Mouse (Mus musculus): ENCODE data around the gene Mast4. TPM values are rescaled to one million over a fixed set of nuclear protein-coding genes. Genes with fewer than 3 reads are reported as not detected.

The Mast4 gene
- polyA plus RNA-seq, 1 experiment from 2014 or later = 14.6 TPM

DNA sequence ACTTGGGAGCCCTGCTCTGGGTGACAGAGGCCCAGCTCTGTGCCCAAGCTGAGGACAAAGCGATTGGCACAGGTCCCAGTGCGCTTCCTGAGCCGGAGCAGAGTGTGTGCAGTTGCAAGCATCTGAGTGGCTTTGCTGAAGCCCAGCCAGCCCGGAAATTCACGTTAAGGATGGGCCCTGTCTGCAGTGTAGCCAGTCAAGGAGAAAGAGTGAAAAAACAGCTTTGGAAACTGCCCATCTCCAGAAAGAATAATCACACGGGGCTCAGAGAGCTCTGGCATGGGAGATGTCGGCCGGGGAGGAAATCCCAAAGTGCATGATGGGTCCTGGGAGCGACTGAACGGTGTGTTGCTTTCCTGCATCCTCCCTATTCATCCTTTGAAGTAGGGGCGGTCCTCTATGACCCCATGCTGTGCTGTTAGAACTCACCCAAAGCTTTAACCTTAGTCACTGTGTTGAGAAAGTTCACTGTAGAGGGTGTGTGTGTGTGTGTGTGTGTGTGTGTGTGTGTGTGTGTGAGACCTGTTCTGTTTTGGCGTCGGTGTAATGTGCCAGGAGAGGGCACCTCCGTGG, 635.5 kb downstream of the Mast4 start:
- WGBS = 14% methylated on average over 14 of the region's 14 CpGs
- ATAC-seq (replicated peaks) = peak; percentile 96

DNA sequence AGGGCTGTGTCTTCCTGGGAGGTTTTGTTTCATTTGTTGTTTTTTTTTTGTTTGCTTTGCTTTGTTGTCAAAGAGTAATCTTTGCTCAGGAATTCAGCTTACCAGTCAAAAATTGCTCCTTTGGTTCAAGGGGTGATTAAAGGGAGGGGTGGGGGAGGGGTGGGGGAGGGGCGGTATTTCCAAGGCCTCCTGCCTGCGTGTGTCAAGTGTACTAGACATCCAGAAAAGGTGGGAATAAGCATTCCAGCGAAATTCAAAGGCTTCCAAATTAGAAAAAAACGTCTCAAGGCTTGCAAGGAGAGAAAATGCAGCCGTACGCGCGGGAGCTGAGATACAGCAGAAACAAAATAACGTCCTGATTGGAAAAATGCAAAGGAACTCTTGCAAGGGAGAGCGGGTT, 636.0 kb downstream of the Mast4 start:
- peak overlapping the region; percentile 53 for H3K4me2 ChIP-seq (replicated peaks)
- peak; percentile 37 for ATAC-seq (replicated peaks)
- no peaks in the 10 kb centered on the region for H3K9me3 ChIP-seq
- H3K4me3 ChIP-seq = peak overlapping the region; percentile 27
- no peaks in the 10 kb centered on the region for H3K27me3 ChIP-seq
- 7% methylated on average over 10 of the region's 10 CpGs for WGBS
- peak overlapping the region; percentile 84 for H3K27ac ChIP-seq (replicated peaks)
- H3K4me1 ChIP-seq = peaks cover 15% of the 10 kb centered on the region
- no peaks in the 10 kb centered on the region for H3K36me3 ChIP-seq
- peak overlapping the region; percentile 48 for H3K9ac ChIP-seq (replicated peaks)

More for the DNA sequence above, 635.5 kb downstream of the Mast4 start:
- peak overlapping the region; percentile 27 for H3K4me3 ChIP-seq
- H3K9ac ChIP-seq (replicated peaks) = peak overlapping the region; percentile 48
- peak overlapping the region; percentile 84 for H3K27ac ChIP-seq (replicated peaks)
- H3K27me3 ChIP-seq = no peaks in the 10 kb centered on the region
- no peaks in the 10 kb centered on the region for H3K36me3 ChIP-seq
- no peaks in the 10 kb centered on the region for H3K9me3 ChIP-seq
- H3K4me2 ChIP-seq (replicated peaks) = peak overlapping the region; percentile 53
- H3K4me1 ChIP-seq = peaks cover 15% of the 10 kb centered on the region

DNA sequence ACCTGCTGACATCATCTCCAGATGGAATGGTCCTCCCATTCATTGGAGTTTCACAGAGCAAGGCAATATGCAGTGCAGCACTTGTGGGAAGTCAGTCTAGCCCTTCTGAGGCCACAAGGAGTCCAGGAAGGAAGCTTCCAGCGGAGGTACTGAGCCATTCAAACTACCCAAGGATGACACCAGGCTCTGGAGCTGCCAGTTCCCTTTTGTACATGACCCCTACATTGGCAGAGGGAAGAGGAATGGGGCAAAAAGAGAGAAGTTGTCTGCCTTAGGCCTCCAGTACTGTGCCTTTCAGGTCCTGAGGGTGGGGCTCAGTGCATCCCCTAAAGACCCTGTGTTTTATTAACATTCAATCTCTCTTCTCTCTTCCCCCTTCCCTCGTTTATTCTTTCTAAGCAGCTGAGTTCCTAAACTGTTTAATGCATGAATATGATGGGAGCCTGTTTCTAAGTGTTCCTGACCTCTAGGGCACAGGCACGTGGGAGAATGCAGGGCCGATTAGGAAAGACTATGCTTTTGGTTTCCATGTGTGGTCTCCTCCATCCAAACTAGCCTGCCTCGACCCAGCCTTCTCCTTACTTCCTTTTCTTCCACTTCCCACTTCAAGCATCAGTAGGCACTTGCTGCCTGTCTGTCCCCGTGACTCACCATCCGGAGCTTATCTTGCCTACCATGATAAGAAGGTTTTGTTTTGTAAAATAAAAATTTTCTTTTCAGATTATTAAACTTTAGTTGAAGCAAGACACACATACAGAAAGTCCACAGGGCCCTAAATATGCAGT, 639.0 kb downstream of the Mast4 start:
- Histone ChIP-seq H3K27ac (replicated peaks) (no peak overlapping the region), H3K4me3 (no peak overlapping the region), H3K4me2 (replicated peaks) (no peak overlapping the region), H3K36me3 (no peaks in the 10 kb centered on the region), H3K9ac (replicated peaks) (no peak overlapping the region), H3K9me3 (no peaks in the 10 kb centered on the region), H3K4me1 (peaks cover 24% of the 10 kb centered on the region), H3K27me3 (no peaks in the 10 kb centered on the region)
- ATAC-seq (replicated peaks) = no peak
- 78% methylated on average over 7 of the region's 7 CpGs for WGBS

DNA sequence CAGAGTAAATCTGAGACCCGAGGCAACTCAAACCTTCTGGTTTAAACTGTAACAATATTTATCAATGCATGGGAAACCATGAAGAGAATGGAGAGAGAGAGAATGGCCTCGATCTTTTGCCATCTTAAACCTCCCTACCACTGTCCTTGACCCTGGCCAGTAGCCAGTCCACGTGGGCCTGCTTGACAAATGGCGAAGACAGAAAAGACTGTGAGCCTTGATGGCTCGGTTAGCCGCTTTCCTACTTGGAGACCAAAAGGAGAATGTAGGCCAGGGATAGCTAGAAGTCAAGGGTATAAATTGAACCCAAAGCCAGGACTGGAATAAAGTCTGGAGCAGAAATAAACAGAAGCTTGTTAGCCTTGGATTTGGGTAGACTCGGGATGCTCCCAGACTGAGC, 640.1 kb downstream of the Mast4 start:
- Histone ChIP-seq H3K4me1 (peaks cover 20% of the 10 kb centered on the region), H3K9ac (replicated peaks) (no peak overlapping the region), H3K4me2 (replicated peaks) (no peak overlapping the region), H3K36me3 (no peaks in the 10 kb centered on the region), H3K9me3 (no peaks in the 10 kb centered on the region), H3K27me3 (no peaks in the 10 kb centered on the region), H3K27ac (replicated peaks) (no peak overlapping the region), H3K4me3 (no peak overlapping the region)
- ATAC-seq (replicated peaks) = no peak
- 92% methylated on average over 7 of the region's 7 CpGs for WGBS

DNA sequence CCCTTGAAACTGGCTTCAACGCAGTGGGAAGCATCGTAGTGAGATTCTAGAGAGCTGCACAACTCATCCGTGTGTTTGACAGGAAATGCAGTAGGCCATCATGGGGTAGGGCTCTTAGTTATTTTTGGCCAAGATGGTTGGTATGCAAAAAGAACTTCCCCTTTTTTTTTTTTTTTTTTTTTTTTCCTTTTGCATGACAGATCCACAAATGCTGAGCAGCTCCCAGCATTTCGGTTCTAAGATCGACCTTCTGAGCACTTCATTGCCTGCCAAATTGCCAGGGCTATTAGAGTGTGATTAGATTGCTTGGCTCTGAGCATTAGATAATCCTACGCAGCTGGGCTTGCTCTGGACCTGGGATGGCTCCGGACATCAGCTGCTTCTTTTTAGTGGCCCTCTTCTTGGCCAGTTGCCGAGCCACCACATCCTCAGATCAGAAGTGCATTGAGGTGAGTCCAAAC, 640.9 kb downstream of the Mast4 start, which contains the start of gene Cd180:
Gene Cd180, plus strand, starts transcription at position 218 of the 461 bp plus-strand sequence.
- H3K4me2 ChIP-seq (replicated peaks) = no peak within 1 kb of the TSS
- H3K9me3 ChIP-seq = no peaks in the 10 kb centered on the region
- 73% methylated on average over 8 of the region's 8 CpGs for WGBS

DNA sequence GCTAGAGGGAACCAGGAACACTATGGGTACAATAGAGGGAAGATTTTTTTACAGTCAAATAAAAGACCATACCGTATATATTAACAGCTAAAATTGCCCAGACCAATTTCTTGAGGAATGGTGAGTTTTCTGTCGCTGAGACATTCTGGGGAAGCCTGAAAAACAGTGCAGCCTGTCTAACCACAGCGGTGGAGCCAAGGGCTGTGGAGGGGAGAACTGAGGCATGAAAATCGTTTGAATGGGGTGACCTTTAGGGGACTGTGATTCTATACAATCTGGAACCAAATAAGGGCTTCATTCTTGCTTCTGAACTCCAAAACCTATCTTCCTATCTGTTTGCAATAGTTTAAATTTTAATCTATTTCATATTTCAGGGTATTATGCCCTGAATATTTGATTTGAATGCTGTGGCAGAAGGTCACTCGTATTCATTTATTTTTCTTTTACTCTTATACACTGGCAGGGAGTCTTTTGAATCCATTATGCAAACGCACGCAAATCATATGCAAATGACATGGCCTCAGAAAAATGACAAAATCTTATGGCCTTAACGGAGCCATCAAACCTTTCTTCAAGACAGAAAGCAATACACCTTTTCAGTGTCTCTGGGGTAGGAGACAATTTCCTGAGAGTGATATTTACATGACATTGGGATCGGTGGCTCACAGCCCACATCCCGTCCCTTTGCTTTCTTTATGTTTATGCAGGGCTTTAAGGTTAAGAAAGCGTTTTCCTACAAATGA, 642.7 kb downstream of the Mast4 start:
- WGBS = 39% methylated on average over 11 of the region's 11 CpGs
- Histone ChIP-seq H3K36me3 (no peaks in the 10 kb centered on the region), H3K9ac (replicated peaks) (no peak overlapping the region), H3K4me3 (no peak overlapping the region), H3K4me2 (replicated peaks) (no peak overlapping the region), H3K27ac (replicated peaks) (no peak overlapping the region), H3K27me3 (no peaks in the 10 kb centered on the region), H3K4me1 (peaks cover 9% of the 10 kb centered on the region), H3K9me3 (no peaks in the 10 kb centered on the region)
- no peak for ATAC-seq (replicated peaks)

More for the DNA sequence above, 640.9 kb downstream of the Mast4 start, which contains the start of gene Cd180:
- Histone ChIP-seq H3K27ac (replicated peaks) (no peak within 1 kb of the TSS), H3K4me1 (peaks cover 13% of the 10 kb centered on the region), H3K9ac (replicated peaks) (no peak within 1 kb of the TSS), H3K4me3 (no peak within 1 kb of the TSS), H3K36me3 (no peaks in the 10 kb centered on the region), H3K27me3 (no peaks in the 10 kb centered on the region)
- ATAC-seq (replicated peaks) = no peak

DNA sequence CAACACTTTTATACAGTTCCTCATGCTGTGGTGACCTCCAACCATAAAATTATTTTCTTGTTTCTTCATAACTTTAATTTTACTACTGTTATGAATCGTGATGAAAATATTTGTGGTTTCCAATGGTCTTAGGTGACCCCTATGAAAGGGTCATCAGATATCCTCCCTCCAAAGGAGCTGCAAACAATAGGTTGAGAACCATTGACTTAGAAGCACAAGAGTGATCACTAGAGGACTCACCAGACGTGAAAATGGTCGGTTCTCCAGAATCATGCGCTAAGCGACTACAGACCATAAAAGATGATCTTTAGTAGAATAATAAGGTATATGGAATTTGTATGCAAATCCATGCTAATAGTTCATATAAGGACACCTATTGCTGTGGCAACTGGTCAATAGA, 644.1 kb downstream of the Mast4 start:
- H3K4me3 ChIP-seq = no peak overlapping the region
- H3K27me3 ChIP-seq = no peaks in the 10 kb centered on the region
- H3K9me3 ChIP-seq = no peaks in the 10 kb centered on the region
- WGBS = 90% methylated on average over 5 of the region's 5 CpGs
- H3K4me1 ChIP-seq = peaks cover 9% of the 10 kb centered on the region
- no peak overlapping the region for H3K27ac ChIP-seq (replicated peaks)
- H3K36me3 ChIP-seq = no peaks in the 10 kb centered on the region
- no peak overlapping the region for H3K9ac ChIP-seq (replicated peaks)
- ATAC-seq (replicated peaks) = no peak
- H3K4me2 ChIP-seq (replicated peaks) = no peak overlapping the region

DNA sequence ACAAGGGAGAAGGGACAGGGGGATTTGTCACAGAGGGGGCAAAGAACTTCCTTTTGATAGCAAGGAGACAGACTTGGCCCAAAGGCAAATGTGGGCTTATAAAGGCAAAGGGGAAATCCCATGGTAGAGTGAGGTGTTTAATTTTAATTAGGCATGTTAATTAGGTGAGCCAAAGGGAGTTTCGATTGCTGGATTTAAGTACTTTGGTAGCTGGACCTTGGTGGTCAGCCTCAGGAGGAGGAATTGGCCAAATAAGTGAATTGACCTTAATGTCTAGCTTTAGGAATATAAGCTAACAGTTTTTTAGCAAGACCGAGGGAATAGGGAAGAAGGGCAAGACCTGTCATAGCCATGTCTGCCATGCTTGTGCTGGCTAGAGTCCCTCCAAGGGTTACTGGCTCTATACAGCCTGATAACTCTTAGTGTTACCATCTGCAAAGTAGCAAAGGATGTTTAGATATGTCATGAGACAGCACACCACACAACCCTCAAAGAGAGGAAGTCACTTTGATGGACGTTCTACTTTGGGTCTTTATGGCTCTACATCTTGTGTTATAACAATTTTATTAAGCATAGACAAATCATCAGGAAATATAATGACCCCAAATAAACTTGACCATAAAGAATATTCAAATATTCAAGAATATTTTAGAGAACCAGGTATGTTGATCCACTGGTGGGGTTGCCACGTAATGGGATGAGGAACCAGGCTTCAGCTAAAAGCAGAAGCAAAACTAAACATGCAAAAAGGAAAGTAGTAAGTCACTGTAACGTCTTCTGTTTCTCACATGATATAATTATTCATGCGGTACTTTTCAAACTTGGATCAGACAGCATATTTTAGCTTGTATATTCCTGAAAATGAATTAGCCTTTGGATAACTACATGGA, 644.9 kb downstream of the Mast4 start:
- Histone ChIP-seq H3K4me1 (peaks cover 9% of the 10 kb centered on the region), H3K27me3 (no peaks in the 10 kb centered on the region), H3K9me3 (no peaks in the 10 kb centered on the region), H3K27ac (replicated peaks) (no peak overlapping the region), H3K9ac (replicated peaks) (no peak overlapping the region), H3K4me2 (replicated peaks) (no peak overlapping the region), H3K4me3 (no peak overlapping the region), H3K36me3 (no peaks in the 10 kb centered on the region)
- ATAC-seq (replicated peaks) = no peak
- WGBS = 84% methylated on average over 6 of the region's 6 CpGs

DNA sequence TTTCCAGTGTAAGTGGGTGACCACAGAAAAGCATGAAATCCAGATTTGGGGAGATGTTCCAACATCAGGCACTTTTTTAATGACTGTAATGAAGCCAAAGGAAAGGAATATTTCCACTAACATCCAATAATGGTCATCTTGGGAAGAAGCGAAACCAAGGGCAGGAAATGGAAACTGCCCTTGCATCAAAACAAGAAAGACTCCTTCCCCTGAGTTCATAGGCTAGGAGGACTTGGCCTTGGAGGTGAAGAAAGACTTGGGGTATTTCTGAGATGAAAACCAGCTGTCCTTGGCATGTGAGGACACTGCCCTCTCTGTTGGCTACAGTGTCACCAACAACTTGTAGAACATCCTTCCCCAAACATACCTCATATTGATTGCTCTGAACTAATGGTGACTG, 646.2 kb downstream of the Mast4 start:
- 97% methylated on average over 1 of the region's 1 CpGs for WGBS
- no peaks in the 10 kb centered on the region for H3K9me3 ChIP-seq
- no peak overlapping the region for H3K4me2 ChIP-seq (replicated peaks)
- H3K36me3 ChIP-seq = no peaks in the 10 kb centered on the region
- H3K4me3 ChIP-seq = no peak overlapping the region
- H3K9ac ChIP-seq (replicated peaks) = no peak overlapping the region
- ATAC-seq (replicated peaks) = no peak
- H3K27me3 ChIP-seq = no peaks in the 10 kb centered on the region
- H3K4me1 ChIP-seq = peaks cover 9% of the 10 kb centered on the region
- H3K27ac ChIP-seq (replicated peaks) = no peak overlapping the region

DNA sequence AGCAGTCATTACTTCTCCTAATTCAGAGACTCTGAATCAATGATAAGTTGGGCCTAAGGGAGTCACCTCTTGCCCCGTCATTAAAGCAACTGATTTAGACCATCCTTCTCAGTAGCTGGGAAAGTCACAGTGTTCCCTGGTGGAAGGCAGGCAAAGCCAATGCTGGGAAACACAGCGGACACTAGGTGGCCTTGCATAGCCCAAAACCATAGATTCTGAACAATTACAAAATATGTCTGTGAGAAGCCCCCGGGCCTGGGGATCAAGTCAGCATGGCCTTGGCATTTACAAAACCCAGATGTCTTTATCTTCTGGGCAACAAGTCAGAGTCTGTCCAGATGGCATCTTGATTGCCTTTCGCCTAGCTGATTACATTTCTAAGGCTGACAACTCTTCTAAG, 649.4 kb downstream of the Mast4 start:
- H3K4me2 ChIP-seq (replicated peaks) = no peak overlapping the region
- WGBS = 84% methylated on average over 4 of the region's 4 CpGs
- no peak overlapping the region for H3K4me3 ChIP-seq
- H3K9ac ChIP-seq (replicated peaks) = no peak overlapping the region
- no peaks in the 10 kb centered on the region for H3K27me3 ChIP-seq
- no peaks in the 10 kb centered on the region for H3K4me1 ChIP-seq
- no peak overlapping the region for H3K27ac ChIP-seq (replicated peaks)
- no peaks in the 10 kb centered on the region for H3K9me3 ChIP-seq
- no peak for ATAC-seq (replicated peaks)
- H3K36me3 ChIP-seq = no peaks in the 10 kb centered on the region
